Mouse (Mus musculus): ENCODE measurements at regions not wholly inside any gene's neighbourhood (a gene's known extent, or its start where the extent isn't known, plus 50 kb on each side); places are given as distances from the start of the nearest gene placed in this dataset.

DNA sequence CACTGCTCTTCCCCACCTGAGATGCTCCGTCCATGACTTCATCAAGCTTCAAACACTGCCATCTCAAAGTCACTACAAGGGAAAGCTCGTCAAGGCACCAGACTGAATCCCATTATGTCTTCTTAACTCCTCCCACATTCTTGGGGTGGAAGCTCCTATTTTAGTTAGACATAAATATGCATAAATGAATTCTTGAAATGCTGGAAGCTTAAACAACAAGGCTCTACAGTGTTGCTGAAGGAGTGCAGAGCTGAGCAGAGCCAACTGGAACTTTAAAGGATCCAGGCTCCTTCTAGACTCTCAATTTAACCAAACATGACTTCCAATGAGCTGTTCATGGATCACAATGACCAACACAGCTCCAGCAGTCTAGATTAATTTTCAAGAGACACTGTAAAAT is 261.1 kb downstream of the Irs2 start:
- TF ChIP-seq POLR2A (IDR thresholded peaks at IDR 0.05; ENCODE audit: insufficient read depth, low read depth, low read length): no peak
- TF ChIP-seq CTCF (IDR thresholded peaks at IDR 0.05; ENCODE audit: insufficient read depth, low read depth, low read length): no peak
